Mouse (Mus musculus): ENCODE measurements at regions not wholly inside any gene's neighbourhood (a gene's known extent, or its start where the extent isn't known, plus 50 kb on each side); places are given as distances from the start of the nearest gene placed in this dataset.

- H3K9ac ChIP-seq (ENCODE audit: low read depth, low read length) = no peak overlapping the region
- H3K27me3 ChIP-seq (ENCODE audit: control insufficient read depth, insufficient read depth, low read depth, low read length) = no peaks in the 10 kb centered on the region
- no peaks in the 10 kb centered on the region for H3K36me3 ChIP-seq (ENCODE audit: control insufficient read depth, insufficient read depth, low read length)
- H3K27ac ChIP-seq (ENCODE audit: low read length) = no peak overlapping the region
- 35% methylated on average over 3 of the region's 3 CpGs for WGBS
- H3K9me3 ChIP-seq (replicated peaks; ENCODE audit: control insufficient read depth, low read length, poor library complexity, severe bottlenecking) = no peaks in the 10 kb centered on the region
- no peaks in the 10 kb centered on the region for H3K4me1 ChIP-seq (ENCODE audit: control insufficient read depth, insufficient read depth, low read length)
- no peak overlapping the region for H3K4me3 ChIP-seq (ENCODE audit: low read depth, low read length)
- peak; percentile 62; the same call in 1 of the 2 replicates for ATAC-seq
- no peak overlapping the region for H3K4me2 ChIP-seq (ENCODE audit: low read length)
Observed at GRCm38 (mm10) chr2:63920997-63921396, 176.8 kb downstream of the Fign start.

- Histone ChIP-seq H3K9me3 (replicated peaks; ENCODE audit: control insufficient read depth, low read length, poor library complexity, severe bottlenecking) (no peaks in the 10 kb centered on the region), H3K36me3 (ENCODE audit: control insufficient read depth, insufficient read depth, low read length) (no peaks in the 10 kb centered on the region), H3K4me3 (ENCODE audit: low read depth, low read length) (no peak overlapping the region), H3K27ac (ENCODE audit: low read length) (no peak overlapping the region), H3K4me1 (ENCODE audit: control insufficient read depth, insufficient read depth, low read length) (no peaks in the 10 kb centered on the region), H3K27me3 (ENCODE audit: control insufficient read depth, insufficient read depth, low read depth, low read length) (no peaks in the 10 kb centered on the region), H3K4me2 (ENCODE audit: low read length) (no peak overlapping the region), H3K9ac (ENCODE audit: low read depth, low read length) (no peak overlapping the region)
- peak; percentile 56; the same call in 1 of the 2 replicates for ATAC-seq
- WGBS = 64% methylated on average over 4 of the region's 4 CpGs
Observed at GRCm38 (mm10) chr2:63920019-63920418, 177.8 kb downstream of the Fign start.

GRCm38 (mm10) chr2:63900644-63901043, 197.2 kb downstream of the Fign start:
- Histone ChIP-seq H3K9me3 (replicated peaks; ENCODE audit: control insufficient read depth, low read length, poor library complexity, severe bottlenecking) (no peaks in the 10 kb centered on the region), H3K4me1 (ENCODE audit: control insufficient read depth, insufficient read depth, low read length) (no peaks in the 10 kb centered on the region), H3K9ac (ENCODE audit: low read depth, low read length) (no peak overlapping the region), H3K27ac (ENCODE audit: low read length) (no peak overlapping the region), H3K36me3 (ENCODE audit: control insufficient read depth, insufficient read depth, low read length) (no peaks in the 10 kb centered on the region), H3K27me3 (ENCODE audit: control insufficient read depth, insufficient read depth, low read depth, low read length) (no peaks in the 10 kb centered on the region), H3K4me3 (ENCODE audit: low read depth, low read length) (no peak overlapping the region), H3K4me2 (ENCODE audit: low read length) (no peak overlapping the region)
- no peak for ATAC-seq

- no peak overlapping the region for H3K27ac ChIP-seq (ENCODE audit: low read length)
- WGBS = 74% methylated on average over 6 of the region's 6 CpGs
- no peaks in the 10 kb centered on the region for H3K4me1 ChIP-seq (ENCODE audit: control insufficient read depth, insufficient read depth, low read length)
- ATAC-seq = no peak
- no peaks in the 10 kb centered on the region for H3K9me3 ChIP-seq (replicated peaks; ENCODE audit: control insufficient read depth, low read length, poor library complexity, severe bottlenecking)
- H3K4me2 ChIP-seq (ENCODE audit: low read length) = no peak overlapping the region
- no peaks in the 10 kb centered on the region for H3K27me3 ChIP-seq (ENCODE audit: control insufficient read depth, insufficient read depth, low read depth, low read length)
- no peaks in the 10 kb centered on the region for H3K36me3 ChIP-seq (ENCODE audit: control insufficient read depth, insufficient read depth, low read length)
- no peak overlapping the region for H3K9ac ChIP-seq (ENCODE audit: low read depth, low read length)
- H3K4me3 ChIP-seq (ENCODE audit: low read depth, low read length) = no peak overlapping the region
Observed at GRCm38 (mm10) chr2:63878477-63878876, 219.4 kb downstream of the Fign start.

- Histone ChIP-seq H3K27me3 (ENCODE audit: control insufficient read depth, insufficient read depth, low read depth, low read length) (no peaks in the 10 kb centered on the region), H3K9me3 (replicated peaks; ENCODE audit: control insufficient read depth, low read length, poor library complexity, severe bottlenecking) (no peaks in the 10 kb centered on the region), H3K4me1 (ENCODE audit: control insufficient read depth, insufficient read depth, low read length) (no peaks in the 10 kb centered on the region), H3K36me3 (ENCODE audit: control insufficient read depth, insufficient read depth, low read length) (no peaks in the 10 kb centered on the region), H3K27ac (ENCODE audit: low read length) (no peak overlapping the region), H3K4me3 (ENCODE audit: low read depth, low read length) (no peak overlapping the region), H3K4me2 (ENCODE audit: low read length) (no peak overlapping the region), H3K9ac (ENCODE audit: low read depth, low read length) (no peak overlapping the region)
- ATAC-seq = no peak
Observed at GRCm38 (mm10) chr2:63877387-63877786, 220.5 kb downstream of the Fign start.

- WGBS = 44% methylated on average over 3 of the region's 3 CpGs
- H3K9me3 ChIP-seq (replicated peaks; ENCODE audit: control insufficient read depth, low read length, poor library complexity, severe bottlenecking) = no peaks in the 10 kb centered on the region
- H3K27ac ChIP-seq (ENCODE audit: low read length) = no peak overlapping the region
- H3K27me3 ChIP-seq (ENCODE audit: control insufficient read depth, insufficient read depth, low read depth, low read length) = no peaks in the 10 kb centered on the region
- H3K4me3 ChIP-seq (ENCODE audit: low read depth, low read length) = no peak overlapping the region
- no peak overlapping the region for H3K4me2 ChIP-seq (ENCODE audit: low read length)
- no peaks in the 10 kb centered on the region for H3K4me1 ChIP-seq (ENCODE audit: control insufficient read depth, insufficient read depth, low read length)
- H3K36me3 ChIP-seq (ENCODE audit: control insufficient read depth, insufficient read depth, low read length) = no peaks in the 10 kb centered on the region
- no peak overlapping the region for H3K9ac ChIP-seq (ENCODE audit: low read depth, low read length)
- ATAC-seq = no peak
Observed at GRCm38 (mm10) chr2:63876375-63876774, 221.5 kb downstream of the Fign start.

GRCm38 (mm10) chr2:63875101-63875500, 222.7 kb downstream of the Fign start:
- WGBS = 25% methylated on average over 4 of the region's 4 CpGs
- no peak overlapping the region for H3K9ac ChIP-seq (ENCODE audit: low read depth, low read length)
- H3K27me3 ChIP-seq (ENCODE audit: control insufficient read depth, insufficient read depth, low read depth, low read length) = no peaks in the 10 kb centered on the region
- H3K4me2 ChIP-seq (ENCODE audit: low read length) = no peak overlapping the region
- H3K9me3 ChIP-seq (replicated peaks; ENCODE audit: control insufficient read depth, low read length, poor library complexity, severe bottlenecking) = no peaks in the 10 kb centered on the region
- peaks cover 2% of the 10 kb centered on the region for H3K4me1 ChIP-seq (ENCODE audit: control insufficient read depth, insufficient read depth, low read length)
- ATAC-seq = no peak
- no peak overlapping the region for H3K27ac ChIP-seq (ENCODE audit: low read length)
- no peaks in the 10 kb centered on the region for H3K36me3 ChIP-seq (ENCODE audit: control insufficient read depth, insufficient read depth, low read length)
- no peak overlapping the region for H3K4me3 ChIP-seq (ENCODE audit: low read depth, low read length)

- no peak for ATAC-seq
Observed at GRCm38 (mm10) chr2:63866524-63866923, 231.3 kb downstream of the Fign start.

GRCm38 (mm10) chr2:63861821-63862220, 236.0 kb downstream of the Fign start:
- no peak for ATAC-seq
- Histone ChIP-seq H3K4me1 (ENCODE audit: control insufficient read depth, insufficient read depth, low read length) (0 out of 2 replicates have a peak, but pooled peaks cover 2% of the 10 kb centered on the region), H3K27me3 (ENCODE audit: control insufficient read depth, insufficient read depth, low read depth, low read length) (no peaks in the 10 kb centered on the region), H3K27ac (ENCODE audit: low read length) (no peak overlapping the region), H3K9me3 (replicated peaks; ENCODE audit: control insufficient read depth, low read length, poor library complexity, severe bottlenecking) (no peaks in the 10 kb centered on the region), H3K4me3 (ENCODE audit: low read depth, low read length) (no peak overlapping the region), H3K4me2 (ENCODE audit: low read length) (no peak overlapping the region), H3K9ac (ENCODE audit: low read depth, low read length) (no peak overlapping the region), H3K36me3 (ENCODE audit: control insufficient read depth, insufficient read depth, low read length) (no peaks in the 10 kb centered on the region)
- WGBS = 93% methylated on average over 3 of the region's 3 CpGs

More at GRCm38 (mm10) chr2:63866524-63866923, 231.3 kb downstream of the Fign start:
- no peak overlapping the region for H3K27ac ChIP-seq (ENCODE audit: low read length)
- peaks cover 4% of the 10 kb centered on the region for H3K4me1 ChIP-seq (ENCODE audit: control insufficient read depth, insufficient read depth, low read length)
- H3K4me3 ChIP-seq (ENCODE audit: low read depth, low read length) = no peak overlapping the region
- no peak overlapping the region for H3K4me2 ChIP-seq (ENCODE audit: low read length)
- no peaks in the 10 kb centered on the region for H3K9me3 ChIP-seq (replicated peaks; ENCODE audit: control insufficient read depth, low read length, poor library complexity, severe bottlenecking)
- H3K9ac ChIP-seq (ENCODE audit: low read depth, low read length) = no peak overlapping the region
- no peaks in the 10 kb centered on the region for H3K27me3 ChIP-seq (ENCODE audit: control insufficient read depth, insufficient read depth, low read depth, low read length)
- H3K36me3 ChIP-seq (ENCODE audit: control insufficient read depth, insufficient read depth, low read length) = no peaks in the 10 kb centered on the region
- 63% methylated on average over 8 of the region's 8 CpGs for WGBS
